Mouse (Mus musculus) left cerebral cortex, postnatal 4 days (tissue): ENCODE results near the gene Bcl2. TPM values are rescaled to one million over a fixed set of nuclear protein-coding genes. Genes with fewer than 3 reads are reported as not detected.

Experiments used
- DNase-seq: peaks from one replicate; pipeline ENCODE4 v3.0.0-alpha.2; 2022
- intact Hi-C: fragments of 180-260 bp; cut with DNase I; formaldehyde crosslinking; loops from one replicate; pipeline ENCODE4 v1.15.1; 2025
- total RNA-seq, 2 experiments: library from RNA; stranded (reverse); gene quantifications; 2 replicates each; pipeline ENCODE4 v1.2.3; 2021

Gene Bcl2
- total RNA-seq, 2 experiments from 2014 or later, result 13.9 to 15.7 TPM

GRCm38 (mm10) chr1:106629931-106630682, 84.0 kb downstream of the Bcl2 start:
- intact Hi-C loops, result no loop called here
- no peak for DNase-seq

GRCm38 (mm10) chr1:106629470-106629830, 84.6 kb downstream of the Bcl2 start:
- DNase-seq, result no peak
- intact Hi-C loops, result no loop called here

GRCm38 (mm10) chr1:106628718-106629469, 85.2 kb downstream of the Bcl2 start:
- intact Hi-C loops, result no loop called here

GRCm38 (mm10) chr1:106628279-106628678, 85.8 kb downstream of the Bcl2 start:
- no peak for DNase-seq
- intact Hi-C loops, result no loop called here

More at GRCm38 (mm10) chr1:106628718-106629469, 85.2 kb downstream of the Bcl2 start:
- DNase-seq, result no peak

GRCm38 (mm10) chr1:106627241-106627640, 86.8 kb downstream of the Bcl2 start:
- no peak for DNase-seq
- intact Hi-C loops, result no loop called here

DNA sequence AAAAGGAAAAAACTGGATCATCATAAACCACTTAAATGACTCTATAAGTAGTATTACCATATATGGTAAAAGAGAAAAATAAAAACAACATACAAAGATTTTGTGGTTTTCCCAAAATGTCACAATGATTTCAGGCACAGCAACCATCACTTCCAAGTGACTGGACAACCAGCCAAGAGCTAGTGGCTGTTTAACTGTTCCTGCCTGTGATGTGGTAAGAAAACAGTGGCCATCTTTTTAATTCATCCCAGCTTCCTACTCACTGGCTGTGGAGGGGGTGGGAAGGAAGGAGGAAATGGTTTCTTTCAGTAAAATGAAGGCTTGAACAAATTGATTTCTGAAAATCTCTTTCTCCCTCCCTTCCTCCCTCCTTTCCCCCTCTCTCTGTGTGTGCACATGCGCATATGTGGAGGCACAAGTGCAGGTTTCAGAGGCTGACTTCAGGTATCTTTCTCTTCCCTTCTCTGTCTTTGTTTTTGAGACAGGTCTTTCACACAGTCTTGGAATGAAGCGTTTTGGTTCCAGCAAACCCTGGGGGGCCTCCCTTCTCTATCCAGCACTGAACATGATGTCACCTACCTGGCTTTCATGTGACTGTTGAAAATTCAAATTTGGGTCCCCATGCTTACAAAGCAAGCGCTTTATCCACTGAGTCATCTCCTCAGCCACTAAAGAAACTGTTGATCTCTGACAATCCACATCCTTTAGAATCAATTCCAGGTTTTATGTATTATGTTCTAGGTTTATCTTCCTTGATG, 93.7 kb downstream of the Bcl2 start:
- DNase-seq, result no peak
- intact Hi-C loops, result no loop called here

DNA sequence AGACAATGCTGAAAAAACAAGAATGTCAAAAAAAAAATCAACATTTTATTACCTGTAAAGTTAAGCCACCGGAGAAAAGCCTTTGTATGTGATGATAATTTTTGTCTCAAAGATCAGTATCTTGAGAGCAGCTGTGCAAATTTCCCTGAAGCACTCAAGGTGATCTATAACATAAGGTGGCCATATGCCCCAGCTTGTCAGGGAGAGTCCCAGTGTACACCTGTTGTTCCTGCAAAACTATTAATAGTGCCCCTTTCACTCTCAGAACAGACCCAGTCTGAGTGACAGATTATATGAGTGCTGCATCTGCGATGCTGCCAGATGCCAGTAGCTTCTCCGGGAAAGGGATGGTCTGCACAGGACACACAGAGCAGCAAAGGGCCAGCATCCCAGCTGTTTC, 95.3 kb downstream of the Bcl2 start:
- intact Hi-C loops, result no loop called here
- no peak for DNase-seq

DNA sequence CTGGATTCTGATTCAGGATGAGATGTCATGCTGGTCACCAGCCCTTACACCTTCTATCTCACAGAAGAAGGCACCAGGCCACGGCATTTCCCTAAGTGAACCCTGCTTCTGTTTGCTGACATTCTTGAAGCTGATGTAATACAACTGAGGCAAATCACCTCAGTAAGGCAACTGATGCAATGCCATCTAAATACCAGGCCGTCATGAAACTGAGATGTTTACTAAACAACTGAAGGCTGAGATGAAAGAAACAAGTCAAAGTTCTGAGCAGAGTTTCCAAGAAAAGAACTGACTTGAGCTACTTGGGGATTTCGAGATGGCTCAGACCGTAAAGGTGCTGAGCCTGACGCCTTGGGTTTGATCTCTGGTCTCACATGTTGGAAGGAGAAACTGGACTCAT, 97.1 kb downstream of the Bcl2 start:
- intact Hi-C loops, result no loop called here

GRCm38 (mm10) chr1:106613371-106613770, 100.7 kb downstream of the Bcl2 start:
- intact Hi-C loops, result no loop called here

More for the DNA sequence above, 97.1 kb downstream of the Bcl2 start:
- no peak for DNase-seq

GRCm38 (mm10) chr1:106612166-106613031, 101.7 kb downstream of the Bcl2 start:
- no peak for DNase-seq
- intact Hi-C loops, result no loop called here

More at GRCm38 (mm10) chr1:106613371-106613770, 100.7 kb downstream of the Bcl2 start:
- no peak for DNase-seq

GRCm38 (mm10) chr1:106611246-106611645, 102.8 kb downstream of the Bcl2 start:
- intact Hi-C loops, result no loop called here
- no peak for DNase-seq

DNA sequence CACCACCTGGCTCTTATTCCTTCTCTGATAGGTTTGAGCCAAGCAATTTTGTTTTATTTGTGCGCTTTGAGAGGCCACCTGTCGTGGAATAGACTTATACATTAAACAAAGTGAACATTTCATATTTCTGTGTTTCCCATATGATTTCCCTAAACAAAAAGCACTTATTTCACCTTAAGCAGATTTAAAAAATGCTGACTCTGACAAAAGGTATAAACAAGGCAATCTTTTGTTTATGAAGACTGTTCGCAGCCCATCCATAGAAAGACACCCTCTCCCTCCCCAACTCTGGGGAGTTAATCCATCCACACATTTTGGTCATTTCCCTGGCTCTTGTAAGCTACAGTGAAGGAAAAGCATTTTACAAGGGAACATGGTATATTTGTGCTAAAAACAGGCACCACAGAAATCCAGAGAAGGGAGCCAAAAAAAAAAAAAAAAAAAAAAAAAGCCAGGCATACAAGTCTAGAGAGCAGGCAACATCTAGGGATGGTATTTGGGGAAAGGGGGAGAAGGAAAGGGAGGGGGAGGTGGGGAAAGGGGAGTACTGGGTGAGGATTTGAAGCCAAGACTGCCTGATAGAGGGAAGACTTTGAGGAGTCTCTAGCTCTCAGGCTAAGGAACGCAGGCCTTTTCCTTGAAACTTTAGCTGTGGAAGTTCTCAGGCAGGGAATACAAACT, 105.8 kb downstream of the Bcl2 start:
- intact Hi-C loops, result loop anchor here (5.0 kb wide), 1 partner anchor 104 kb away; the partner anchor contains the start of gene Bcl2
- no peak for DNase-seq

DNA sequence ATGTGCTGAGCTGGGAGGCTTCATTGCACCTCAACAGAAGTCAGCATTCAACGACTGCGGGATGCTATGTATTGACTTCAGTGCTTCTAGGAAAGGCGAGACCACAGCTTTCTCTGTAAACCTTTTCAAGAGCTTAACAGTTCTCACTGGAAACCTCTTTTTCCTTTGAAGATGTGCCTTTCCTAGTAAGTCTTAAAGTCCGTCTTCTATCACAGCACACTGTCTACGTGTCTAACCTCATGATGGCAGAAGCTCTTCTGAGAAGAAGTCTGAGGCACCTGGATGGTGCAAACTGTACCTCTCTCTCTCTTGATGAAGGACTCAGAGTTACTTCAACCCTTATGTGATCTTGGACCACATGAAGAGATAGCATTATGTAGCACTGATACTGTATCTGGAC, 107.1 kb downstream of the Bcl2 start:
- intact Hi-C loops, result loop anchor here (5.0 kb wide), 1 partner anchor 105 kb away; the partner anchor contains the start of gene Bcl2
- no peak for DNase-seq

DNA sequence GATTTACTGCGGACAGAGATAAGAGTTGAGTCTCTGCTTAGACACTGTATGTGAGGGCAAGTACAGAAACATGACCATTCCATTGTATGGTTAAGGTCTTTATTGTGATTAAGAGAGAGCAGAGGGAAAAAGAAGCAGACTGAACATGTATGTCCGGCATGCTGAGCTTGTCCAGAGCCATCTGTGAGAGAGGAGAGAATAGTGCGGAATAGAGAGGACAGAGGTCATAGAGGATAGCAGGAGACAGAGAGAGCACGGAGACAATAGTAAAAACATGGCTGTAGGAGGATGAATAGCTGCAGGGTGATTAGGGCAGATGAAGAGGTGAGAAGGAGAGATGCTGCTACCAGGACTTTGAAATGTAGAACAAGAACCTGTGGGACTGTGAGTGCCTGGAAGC, 110.7 kb downstream of the Bcl2 start:
- intact Hi-C loops, result no loop called here
- DNase-seq, result no peak

- DNase-seq, result peak; percentile 61
- intact Hi-C loops, result no loop called here
Measured at GRCm38 (mm10) chr1:106602941-106603340, 111.1 kb downstream of the Bcl2 start.

- DNase-seq, result no peak
- intact Hi-C loops, result no loop called here
Measured at GRCm38 (mm10) chr1:106602536-106602935, 111.5 kb downstream of the Bcl2 start.

DNA sequence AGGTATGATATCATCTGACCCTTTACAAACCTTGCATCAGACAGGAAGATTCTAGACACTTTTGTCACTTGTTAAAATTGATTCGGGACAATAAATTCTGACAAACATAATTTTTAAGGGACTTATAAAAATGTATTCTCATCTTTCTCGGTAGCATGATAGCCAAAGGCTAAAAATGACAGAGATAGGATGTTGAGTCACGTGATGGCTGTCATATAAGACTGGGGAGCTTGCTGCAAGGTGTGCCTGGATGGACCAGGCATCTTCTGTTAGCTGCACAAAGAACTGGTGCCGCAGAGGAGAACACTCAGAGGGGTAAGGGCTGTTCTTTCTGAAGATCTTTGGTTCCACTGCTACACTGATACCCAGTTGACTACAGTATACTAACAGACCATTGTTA, 112.8 kb downstream of the Bcl2 start:
- intact Hi-C loops, result no loop called here
- no peak for DNase-seq

- DNase-seq, result no peak
- intact Hi-C loops, result no loop called here
Measured at GRCm38 (mm10) chr1:106600841-106601240, 113.2 kb downstream of the Bcl2 start.

GRCm38 (mm10) chr1:106598292-106598583, 115.8 kb downstream of the Bcl2 start:
- intact Hi-C loops, result no loop called here

More at GRCm38 (mm10) chr1:106598292-106598583, 115.8 kb downstream of the Bcl2 start:
- DNase-seq, result no peak
